Mouse (Mus musculus) c-Kit-negative CD71-positive TER-119-positive erythroid progenitor cells, embryonic 14.5 days (primary cell): ENCODE measurements around the gene Lmo7.

Source experiments
- DNase-seq: peaks from one replicate; pipeline ENCODE4 v3.0.0-alpha.2; 2013; ENCODE audit warnings: low read depth, low spot score

Lmo7 gene

DNA sequence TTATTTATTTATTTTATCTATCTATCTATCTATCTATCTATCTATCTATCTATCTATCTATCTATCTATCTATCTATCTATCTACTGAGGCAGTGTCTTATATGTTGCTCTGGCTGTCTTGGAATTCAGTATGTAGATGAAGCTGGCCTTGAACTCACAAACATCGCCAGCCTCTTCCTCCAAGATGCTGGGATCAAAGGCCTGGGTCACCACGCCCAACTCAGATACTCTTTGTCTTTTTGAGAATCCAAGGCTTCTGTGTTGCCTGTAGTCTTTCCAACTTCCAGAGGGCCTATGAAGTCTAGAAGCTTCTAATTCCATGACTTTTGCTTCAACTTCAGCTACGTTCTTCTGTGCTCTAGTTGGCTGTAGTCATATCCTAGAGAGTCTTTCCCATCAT is 48.7 kb downstream of the Lmo7 start:
- no peak for DNase-seq

- no peak for DNase-seq
These were observed 50.3 kb downstream of the Lmo7 start for GRCm38 (mm10) chr14:101780016-101780415.

DNA sequence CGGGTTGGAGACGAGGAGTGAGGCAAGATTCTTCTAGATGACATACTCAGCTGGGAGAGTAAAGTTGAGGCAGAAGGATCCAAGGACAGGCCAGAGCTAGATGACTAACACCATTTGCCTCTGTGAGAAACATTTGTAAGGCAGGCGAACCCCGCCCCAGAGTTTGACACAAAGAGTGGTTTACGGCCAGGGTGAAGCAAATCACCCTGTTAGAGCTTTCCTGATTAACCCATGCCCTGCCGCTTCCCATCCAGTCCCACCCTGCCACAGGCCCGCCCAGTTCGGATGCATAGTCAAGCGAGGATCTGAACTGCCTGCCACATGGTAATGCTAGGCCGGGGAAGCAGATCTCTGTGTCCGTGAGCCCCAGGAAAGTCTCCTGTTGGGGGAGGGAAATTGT is 51.5 kb downstream of the Lmo7 start:
- no peak for DNase-seq

GRCm38 (mm10) chr14:101781943-101782510 is 52.3 kb downstream of the Lmo7 start:
- no peak for DNase-seq

- DNase-seq = no peak
These were observed 54.7 kb downstream of the Lmo7 start for GRCm38 (mm10) chr14:101784315-101784945.

DNA sequence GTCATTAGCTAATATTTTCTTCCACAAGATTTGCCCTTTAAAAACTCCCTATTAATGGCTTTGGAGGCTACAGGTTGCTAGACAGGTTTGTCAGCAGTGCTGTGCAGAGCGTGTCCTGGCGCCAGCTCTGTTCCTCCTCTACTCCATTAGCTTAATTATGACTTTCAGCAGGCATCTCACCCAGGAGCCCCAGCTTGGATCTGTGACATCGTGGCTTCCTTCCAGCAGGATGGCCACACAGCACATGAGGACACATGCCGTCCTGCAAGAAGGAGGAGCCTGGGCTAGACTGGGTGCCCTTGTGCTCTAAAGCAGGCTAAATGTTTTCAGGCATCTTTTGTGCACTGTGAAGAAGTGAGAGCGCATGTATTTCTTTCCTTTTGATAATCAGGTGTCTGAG is 58.1 kb downstream of the Lmo7 start:
- DNase-seq = no peak

- no peak for DNase-seq
These were observed 58.7 kb downstream of the Lmo7 start for GRCm38 (mm10) chr14:101788475-101788874.

DNA sequence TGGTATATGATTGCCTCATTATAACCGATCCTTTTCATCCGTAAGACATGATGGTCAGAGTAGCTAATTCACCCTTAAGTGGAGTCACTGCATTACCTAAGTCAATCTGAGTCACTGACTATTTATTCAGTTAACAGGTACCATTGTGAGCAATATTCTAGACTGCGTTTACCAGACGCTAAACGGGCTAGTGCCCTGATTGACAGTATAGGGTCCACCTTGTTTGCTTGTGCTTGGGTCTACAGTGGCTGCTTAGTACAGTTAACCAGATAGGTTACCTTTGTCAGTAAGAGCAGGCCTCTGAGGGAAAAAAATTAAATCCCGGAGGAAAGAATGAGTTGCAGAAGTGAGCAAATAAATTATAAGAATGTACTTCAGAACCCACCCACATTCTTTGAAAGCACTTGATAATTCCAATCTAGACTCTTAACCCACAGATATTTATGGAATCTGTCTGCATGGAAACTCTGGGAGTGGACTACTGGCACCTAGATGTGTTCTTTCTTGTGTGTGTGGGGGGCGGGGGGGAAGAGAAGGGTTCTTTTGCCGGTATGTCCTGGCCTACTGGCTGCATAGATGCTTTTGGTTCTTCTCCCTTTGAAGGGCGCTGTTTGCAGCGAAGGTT is 64.9 kb downstream of the Lmo7 start:
- DNase-seq = no peak

DNA sequence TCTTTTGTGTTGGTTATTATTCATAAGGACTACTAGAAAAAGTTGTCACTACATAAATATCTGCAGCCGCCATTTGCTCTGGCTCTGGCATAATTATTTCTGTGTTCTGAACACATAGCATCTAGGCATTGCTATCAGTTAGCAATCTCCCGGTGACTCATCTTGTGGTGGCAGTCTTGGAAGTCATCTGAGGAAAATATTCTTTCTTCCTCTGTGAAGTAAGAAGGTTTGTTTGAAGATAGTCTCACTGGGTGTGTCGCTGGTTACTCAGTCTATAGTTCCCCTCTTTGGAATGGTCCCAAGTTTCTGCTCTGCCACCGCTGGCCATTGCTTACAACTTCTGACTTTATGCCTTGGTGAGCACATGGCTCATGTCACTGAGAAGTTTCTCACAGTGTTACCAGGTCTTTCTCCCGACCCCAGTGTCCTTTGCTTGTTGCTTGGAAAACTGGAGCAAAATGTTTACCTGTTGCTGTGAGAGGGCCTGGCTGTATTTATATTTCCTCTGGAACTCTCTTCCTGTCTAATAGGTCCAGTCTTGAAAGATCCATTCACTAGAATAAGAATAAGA is 68.3 kb downstream of the Lmo7 start:
- DNase-seq = no peak

DNA sequence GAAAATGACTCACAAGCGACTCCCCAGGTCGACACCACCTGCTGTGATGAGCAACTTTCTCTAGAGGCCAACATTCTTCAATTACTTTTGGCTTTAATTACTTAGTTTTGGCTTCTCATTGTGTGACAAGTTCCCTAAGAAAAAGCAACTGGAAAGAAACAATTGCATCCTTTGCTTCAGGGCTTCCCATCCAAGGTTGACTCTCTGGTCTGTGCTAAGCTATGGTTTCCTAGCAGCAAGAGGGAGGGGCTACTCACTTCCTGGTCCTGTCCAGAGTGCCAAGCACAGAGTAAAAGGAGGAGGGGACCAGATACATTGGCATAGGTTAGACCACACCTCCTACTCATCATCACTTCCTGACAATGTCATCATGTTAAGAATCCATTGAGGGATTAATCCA is 69.0 kb downstream of the Lmo7 start:
- no peak for DNase-seq

DNA sequence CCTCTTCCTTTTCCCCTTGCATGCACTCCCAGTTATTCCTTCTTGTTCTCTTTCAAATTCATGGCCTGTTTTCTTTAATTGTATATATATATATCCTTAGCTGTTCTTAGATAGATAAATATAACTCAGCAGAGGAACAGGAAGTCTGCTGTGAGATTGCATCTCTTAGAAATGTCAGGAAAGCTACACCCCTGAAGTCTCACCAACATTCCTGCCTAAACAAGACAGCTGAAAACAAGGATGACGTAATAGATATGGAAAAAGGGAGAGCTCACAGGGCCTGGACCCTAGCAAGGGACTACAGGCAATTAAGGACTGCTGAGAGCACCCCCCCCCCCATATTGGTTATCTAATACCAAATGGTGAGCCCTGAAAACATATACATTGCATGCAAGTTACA is 71.9 kb downstream of the Lmo7 start:
- no peak for DNase-seq

DNA sequence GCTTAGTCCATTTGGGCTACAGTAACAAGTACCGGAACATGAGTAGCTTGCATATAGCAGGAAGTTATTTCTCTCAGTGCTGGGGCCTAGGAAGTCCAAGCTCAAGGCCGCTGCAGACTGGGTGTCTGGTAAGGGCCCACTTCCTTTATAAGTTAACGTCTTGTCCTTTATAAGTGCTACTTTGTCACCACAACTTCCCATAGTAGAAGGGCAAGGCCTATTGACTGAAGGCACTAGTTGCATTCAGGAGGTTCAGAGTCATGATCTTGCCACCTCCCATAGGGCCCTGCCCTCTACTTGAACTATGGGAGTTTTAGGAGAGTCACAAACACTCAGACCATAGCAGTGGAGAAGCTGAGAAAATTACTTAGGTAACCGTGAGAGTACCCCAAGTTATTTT is 74.4 kb downstream of the Lmo7 start:
- DNase-seq = no peak

DNA sequence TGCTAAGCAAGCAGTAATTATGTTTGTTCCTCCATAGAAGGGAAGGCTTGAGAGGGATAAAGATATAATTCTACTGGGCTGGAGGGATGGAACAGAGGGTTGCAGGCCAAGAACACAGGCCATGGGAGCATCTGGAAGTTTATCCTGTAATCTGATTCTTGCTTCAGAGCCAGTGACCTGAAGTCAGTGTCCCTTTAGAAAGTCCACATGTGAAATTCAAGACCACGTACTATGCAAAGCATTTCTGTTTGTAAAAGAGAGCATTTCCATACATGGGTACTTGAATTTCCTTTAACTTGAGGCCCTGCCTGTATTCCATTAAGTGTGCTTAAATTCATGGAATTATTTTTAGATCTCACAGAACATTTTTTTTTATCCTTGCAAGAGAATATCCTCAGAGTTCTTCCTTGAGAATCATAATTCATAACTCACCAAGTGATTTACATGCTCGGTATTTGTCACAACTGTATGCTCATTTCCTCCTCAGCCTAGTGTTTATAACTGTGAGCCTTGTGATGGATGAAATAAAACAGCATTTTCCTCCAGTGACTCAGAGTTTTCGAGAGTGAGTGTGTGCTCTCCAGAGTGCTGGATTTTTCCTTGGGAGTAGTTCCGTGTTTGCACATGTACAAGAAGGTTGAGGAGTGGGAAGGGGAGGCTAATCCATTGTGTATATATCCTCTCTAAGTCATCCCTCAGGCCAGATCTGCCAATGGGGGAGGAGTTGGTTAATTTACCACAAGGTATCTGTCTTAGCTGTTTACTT is 75.0 kb downstream of the Lmo7 start:
- DNase-seq = no peak

DNA sequence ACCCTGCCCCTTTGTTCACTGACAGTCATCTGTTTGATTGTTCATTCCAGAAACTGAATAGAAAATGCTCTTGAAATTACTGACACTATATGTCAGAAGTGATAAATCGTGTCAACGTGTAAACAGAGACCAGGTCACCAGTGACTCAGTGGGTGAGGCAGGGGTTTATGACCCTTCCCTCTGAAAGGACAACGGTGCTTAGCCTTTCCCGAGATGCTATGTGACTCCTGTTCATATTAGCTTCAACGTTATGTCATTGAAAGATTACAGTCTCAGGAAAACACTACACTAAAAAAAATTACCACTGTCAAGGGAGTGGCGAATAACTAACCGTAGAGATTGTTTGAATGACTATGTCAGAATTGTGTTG is 75.6 kb downstream of the Lmo7 start:
- DNase-seq = no peak

- DNase-seq = no peak
These were observed 76.3 kb downstream of the Lmo7 start for GRCm38 (mm10) chr14:101806058-101806457.

DNA sequence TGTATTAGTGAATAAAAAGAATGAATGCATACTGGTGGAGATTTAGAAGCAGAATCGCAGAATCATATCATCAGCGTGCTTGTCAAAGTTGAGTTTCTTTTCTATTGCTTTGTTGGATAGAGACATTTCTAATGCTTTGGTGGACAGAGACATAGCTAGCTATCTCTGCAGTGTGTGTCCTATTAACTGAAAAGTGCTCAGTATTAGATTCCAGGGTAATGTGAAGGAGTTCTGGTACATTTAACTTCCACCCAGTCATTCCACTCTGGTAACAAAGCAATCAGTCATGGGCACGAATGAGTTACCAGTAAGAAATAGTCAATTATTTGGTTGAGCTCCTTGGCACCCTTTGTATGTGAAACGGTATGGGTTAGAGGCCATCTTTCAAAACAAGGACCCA is 76.8 kb downstream of the Lmo7 start:
- DNase-seq = no peak

DNA sequence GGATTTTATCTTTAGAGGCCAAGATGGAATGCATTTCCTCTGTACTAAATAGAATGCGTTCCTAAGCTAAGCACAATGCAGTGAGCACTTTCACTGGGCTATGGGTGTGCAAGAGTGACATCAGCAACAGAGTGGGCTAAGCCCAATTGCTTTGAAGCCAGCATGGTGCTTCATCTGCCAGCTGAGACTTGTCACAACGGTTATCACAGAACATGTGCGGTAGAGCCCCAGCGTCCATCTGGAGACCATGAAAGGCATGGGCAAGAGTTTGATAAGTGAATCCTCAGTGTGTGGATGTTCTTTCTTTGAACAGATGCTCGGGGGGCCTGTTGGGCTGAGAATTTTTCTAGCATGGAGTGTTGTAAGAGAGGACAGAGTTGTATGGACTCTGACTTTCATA is 86.7 kb downstream of the Lmo7 start:
- DNase-seq = no peak

DNA sequence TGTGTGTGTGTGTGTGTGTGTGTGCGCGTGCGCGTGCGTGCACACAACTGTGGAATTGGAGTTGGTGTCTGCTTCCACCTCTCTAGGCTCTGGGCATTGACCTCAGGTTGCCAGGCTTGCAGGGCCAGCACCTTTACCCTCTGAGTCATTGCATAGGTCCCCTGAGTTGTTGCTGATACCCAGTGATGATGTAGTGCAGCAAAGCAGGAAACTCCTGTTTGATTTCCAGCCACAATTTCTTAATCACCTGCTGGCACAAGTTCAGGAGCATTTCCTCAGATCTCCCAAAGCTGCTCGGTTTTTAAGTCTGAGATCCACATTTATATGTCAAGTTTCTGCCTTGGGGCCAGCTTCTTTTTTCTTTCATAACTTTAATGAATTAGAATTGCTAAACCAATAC is 92.6 kb downstream of the Lmo7 start:
- no peak for DNase-seq

DNA sequence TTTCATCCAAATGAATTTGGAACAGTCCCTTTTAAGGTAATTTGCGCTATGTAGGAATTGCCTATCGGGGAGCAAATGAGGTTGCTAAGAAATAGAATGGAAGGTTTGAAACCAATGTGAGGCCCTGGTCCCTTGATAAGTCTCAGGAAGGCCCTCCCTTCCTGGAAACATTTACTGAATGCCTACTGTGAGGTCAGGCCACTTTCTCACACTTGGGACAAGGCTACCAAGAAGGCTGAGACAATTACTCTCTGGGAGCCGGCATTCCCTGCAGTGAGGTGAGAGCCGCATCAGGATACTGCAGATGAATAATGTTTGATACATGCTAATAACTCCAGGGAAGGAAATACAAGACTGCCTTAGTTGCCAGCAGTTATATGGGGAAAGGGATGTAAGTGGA is 93.1 kb downstream of the Lmo7 start:
- DNase-seq = no peak

DNA sequence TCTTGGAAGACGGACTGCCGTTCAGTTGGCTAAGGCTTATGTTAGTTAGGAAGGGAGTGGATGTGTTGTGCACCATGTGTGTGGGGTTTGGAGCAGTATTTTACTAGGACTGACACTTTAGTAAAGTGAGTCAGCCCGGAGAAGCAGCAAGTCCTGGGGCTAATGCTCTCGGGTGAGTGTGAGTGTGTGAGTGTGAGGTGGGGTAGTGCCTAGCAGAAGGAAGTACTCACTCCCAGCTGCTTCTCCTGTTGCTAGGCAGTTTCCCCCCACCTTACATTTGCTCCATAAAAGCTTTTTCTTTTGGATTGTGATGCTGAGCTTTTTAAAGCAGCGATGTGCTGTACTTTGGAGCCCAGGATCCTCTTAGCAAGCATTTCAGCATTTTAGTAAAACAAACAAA is 99.9 kb downstream of the Lmo7 start:
- DNase-seq = no peak

DNA sequence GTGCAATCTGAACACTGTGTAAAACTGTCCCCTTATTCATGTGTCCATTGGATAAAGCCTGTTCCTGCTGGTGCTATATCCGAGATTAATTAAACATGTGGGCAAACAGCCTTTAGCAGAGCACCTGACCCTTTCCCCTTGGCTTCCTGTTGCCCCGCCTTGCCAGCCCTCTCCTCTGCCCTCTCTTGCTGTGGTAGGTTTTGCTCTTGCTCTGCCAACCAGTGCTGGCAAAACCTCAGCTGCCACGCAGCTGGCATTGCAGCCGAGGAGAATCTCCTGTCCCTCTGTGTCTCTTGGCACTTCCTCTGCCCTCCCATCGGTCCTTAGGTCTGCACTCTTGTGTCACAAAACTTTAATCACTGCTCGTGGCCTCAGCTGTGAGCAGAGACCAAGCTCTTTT is 100.4 kb downstream of the Lmo7 start:
- no peak for DNase-seq

DNA sequence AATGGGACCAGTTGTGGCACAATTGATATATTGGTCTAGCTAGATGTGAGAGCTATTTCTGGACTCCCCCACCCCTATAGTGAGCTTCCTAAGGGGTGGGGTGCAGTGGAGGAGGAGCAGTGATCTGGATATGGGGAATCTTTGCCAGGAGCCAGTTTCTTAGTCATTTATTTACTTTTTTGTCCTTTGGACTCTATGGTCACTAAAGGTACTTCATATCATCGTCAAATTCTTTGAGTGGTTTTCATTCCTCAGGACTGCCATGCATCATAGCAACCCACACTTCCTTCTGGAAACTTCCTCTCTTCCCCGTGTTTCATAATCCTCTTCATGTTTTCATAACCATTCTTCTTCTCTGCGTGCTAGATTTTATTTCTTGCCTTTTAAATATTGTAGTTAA is 104.4 kb downstream of the Lmo7 start:
- DNase-seq = no peak

- DNase-seq = no peak
These were observed 106.6 kb downstream of the Lmo7 start for GRCm38 (mm10) chr14:101836401-101836800.
